Mouse (Mus musculus): Measurements from ENCODE around the gene Rasgef1b. TPM values are rescaled to one million over a fixed set of nuclear protein-coding genes. Genes with fewer than 3 reads are reported as not detected.
A peak's percentile ranks its signal among the peaks of the same experiment; 100 is the strongest.

The Rasgef1b gene
- polyA plus RNA-seq, 1 experiment from 2014 or later = 39.7 TPM

DNA sequence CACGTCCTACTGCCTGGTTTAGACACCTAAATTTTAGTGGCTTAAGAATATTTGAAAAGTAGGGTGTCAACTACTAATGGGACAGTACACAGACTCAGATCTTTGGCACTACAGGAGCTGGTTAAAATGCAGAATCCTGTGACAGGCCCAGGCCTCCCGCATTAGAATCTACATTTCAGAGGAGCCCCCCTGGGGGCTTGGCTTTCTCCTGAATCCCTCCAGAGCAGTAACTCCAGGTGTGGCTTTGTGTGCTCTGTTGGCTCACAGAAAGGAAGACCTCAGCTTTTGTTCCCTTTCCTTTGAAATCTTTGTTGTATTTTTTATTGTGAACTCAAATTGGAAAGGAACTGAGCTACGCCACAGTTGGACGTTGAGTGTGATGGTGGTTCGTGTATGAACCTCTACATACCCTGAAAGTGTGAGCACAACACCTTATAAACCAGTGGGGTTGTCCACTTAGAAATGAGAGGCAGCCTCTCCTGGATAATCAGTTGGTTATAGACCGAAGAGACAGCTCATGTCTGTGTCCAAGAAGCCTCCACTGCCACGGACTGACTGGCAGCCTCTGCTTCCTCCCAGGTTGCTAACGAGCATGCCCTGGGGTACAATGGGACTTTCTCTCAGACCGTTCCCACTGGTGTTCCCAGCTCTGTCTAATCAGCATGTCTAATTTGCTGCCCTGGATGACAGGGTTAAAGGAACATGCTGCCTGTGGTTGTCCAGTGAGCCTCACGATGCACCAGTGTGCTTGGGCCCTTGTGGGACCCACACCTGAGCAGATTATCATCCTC, 9.3 kb upstream of the Rasgef1b start:
- Histone ChIP-seq H3K4me3 (no peak overlapping the region), H3K27ac (no peak overlapping the region), H3K4me2 (replicated peaks) (no peak overlapping the region), H3K9me3 (no peaks in the 10 kb centered on the region), H3K27me3 (replicated peaks) (no peaks in the 10 kb centered on the region), H3K36me3 (no peaks in the 10 kb centered on the region), H3K9ac (no peak overlapping the region), H3K4me1 (peaks cover 19% of the 10 kb centered on the region)
- peak; percentile 60; the same call in 1 of the 2 replicates for ATAC-seq (ENCODE audit: low FRiP score, low read depth)
- WGBS = 13% methylated on average over 10 of the region's 10 CpGs

DNA sequence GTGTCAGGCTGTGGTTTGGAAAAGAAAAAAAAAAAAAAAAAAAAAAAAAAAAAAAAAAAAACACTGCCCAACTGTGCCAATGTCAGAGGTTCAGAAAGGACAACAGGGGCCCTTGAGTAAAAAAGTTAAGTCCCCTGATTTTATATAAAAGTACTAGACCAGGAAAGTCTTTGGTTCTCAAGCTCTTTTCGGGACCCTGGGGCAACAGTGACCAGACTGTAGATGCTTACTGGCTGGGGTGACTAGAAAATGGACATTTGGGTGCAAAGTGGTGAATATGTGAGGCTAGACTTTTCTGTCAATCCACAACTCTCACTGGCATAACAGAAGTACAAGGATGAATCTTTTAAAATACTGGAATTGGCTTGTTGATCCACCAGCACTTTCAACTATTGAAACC, 1.1 kb upstream of the Rasgef1b start:
- H3K27me3 ChIP-seq (replicated peaks) = peaks cover 11% of the 10 kb centered on the region
- no peak for ATAC-seq (ENCODE audit: low FRiP score, low read depth)
- H3K36me3 ChIP-seq = no peaks in the 10 kb centered on the region
- H3K4me3 ChIP-seq = no peak overlapping the region
- H3K9me3 ChIP-seq = no peaks in the 10 kb centered on the region
- no peak overlapping the region for H3K9ac ChIP-seq
- no peak overlapping the region for H3K4me2 ChIP-seq (replicated peaks)
- WGBS = 73% methylated on average over 1 of the region's 1 CpGs
- H3K4me1 ChIP-seq = peaks cover 16% of the 10 kb centered on the region
- no peak overlapping the region for H3K27ac ChIP-seq

DNA sequence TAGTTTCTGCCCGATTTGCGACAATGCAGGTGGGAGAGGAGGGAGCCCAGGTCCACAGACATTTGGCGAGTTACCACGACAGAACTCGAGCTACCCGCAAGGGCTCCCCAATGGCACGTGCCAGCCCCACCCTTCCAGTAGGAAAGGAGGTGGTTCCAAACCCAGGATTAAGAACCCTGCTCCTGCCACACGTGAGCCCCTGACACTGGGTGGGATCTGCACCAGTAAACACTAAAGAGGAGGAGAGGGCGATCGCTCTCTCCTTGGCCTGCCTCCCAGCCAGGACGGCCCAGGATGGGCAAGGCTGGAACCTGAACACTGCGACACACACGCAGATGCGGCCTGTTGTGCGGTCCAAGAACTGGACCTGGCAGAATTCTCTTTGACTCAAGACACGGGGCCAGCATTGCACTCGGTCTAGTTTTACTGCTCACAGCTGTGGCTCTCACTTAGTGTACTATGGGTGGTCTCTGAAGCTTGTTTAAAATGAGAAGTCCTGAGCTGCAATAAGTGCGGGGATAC, 557 bp upstream of the Rasgef1b start:
- Histone ChIP-seq H3K9ac (peak overlapping the region; percentile 71; the same call in 1 of the 2 replicates), H3K36me3 (no peaks in the 10 kb centered on the region), H3K4me2 (replicated peaks) (peak overlapping the region; percentile 97), H3K27me3 (replicated peaks) (peaks cover 11% of the 10 kb centered on the region), H3K9me3 (no peaks in the 10 kb centered on the region), H3K27ac (no peak overlapping the region), H3K4me1 (peaks cover 16% of the 10 kb centered on the region), H3K4me3 (peak overlapping the region; percentile 65)
- under 1% methylated on average over 18 of the region's 18 CpGs for WGBS
- ATAC-seq (ENCODE audit: low FRiP score, low read depth) = peak; percentile 59

DNA sequence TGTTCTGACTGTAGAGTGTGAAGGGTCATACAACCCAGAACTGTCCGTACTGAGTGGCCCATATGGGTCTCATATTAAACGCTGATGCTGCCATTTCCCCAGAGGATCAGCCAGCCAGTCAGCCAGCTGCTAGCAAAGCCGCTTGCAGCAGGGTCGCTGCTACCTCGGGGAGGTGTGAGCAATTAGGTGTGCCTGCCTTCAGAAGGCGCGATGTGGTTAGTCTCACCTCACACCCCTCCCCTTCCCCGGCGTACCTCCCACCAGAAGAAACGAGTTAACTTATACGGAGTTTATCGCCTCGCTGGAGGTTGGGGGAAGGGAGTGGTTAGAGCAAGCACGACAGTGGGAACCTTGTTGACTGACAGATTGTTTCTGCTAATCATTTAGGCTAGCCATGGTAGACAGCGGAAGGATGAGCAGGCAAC, 826 bp downstream of the Rasgef1b start:
- 0 out of 2 replicates have a peak overlapping the region, but pooled peaks have one; percentile 21 for H3K9ac ChIP-seq
- no peak for ATAC-seq (ENCODE audit: low FRiP score, low read depth)
- 0% methylated on average over 15 of the region's 15 CpGs for WGBS
- peak overlapping the region; percentile 65 for H3K4me3 ChIP-seq
- H3K27ac ChIP-seq = no peak overlapping the region
- H3K36me3 ChIP-seq = no peaks in the 10 kb centered on the region
- H3K4me2 ChIP-seq (replicated peaks) = peak overlapping the region; percentile 97
- no peaks in the 10 kb centered on the region for H3K9me3 ChIP-seq
- peaks cover 16% of the 10 kb centered on the region for H3K4me1 ChIP-seq
- H3K27me3 ChIP-seq (replicated peaks) = peaks cover 11% of the 10 kb centered on the region

DNA sequence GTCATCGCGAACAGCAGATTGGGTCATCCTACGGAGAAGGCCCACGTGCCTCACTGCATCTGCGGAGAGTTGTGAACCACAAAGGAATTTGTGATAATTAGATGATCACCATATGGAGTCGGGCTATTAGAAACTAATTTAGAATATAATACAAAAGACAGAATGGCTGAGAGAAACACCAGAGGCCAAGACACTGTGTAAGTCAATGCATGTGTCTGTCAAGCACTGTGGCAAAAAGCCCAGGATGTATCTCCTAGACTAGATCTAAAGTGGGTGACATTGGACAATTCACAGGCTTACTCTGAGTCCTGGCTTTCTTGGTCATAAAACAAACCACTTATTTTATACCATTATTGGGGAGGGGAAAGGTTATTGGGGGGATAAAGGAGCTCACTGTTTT, 4.9 kb downstream of the Rasgef1b start:
- Histone ChIP-seq H3K27me3 (replicated peaks) (peaks cover 11% of the 10 kb centered on the region), H3K27ac (no peak overlapping the region), H3K36me3 (no peaks in the 10 kb centered on the region), H3K9ac (no peak overlapping the region), H3K4me3 (no peak overlapping the region), H3K9me3 (no peaks in the 10 kb centered on the region), H3K4me2 (replicated peaks) (no peak overlapping the region), H3K4me1 (peaks cover 22% of the 10 kb centered on the region)
- ATAC-seq (ENCODE audit: low FRiP score, low read depth) = no peak
- 73% methylated on average over 6 of the region's 6 CpGs for WGBS

DNA sequence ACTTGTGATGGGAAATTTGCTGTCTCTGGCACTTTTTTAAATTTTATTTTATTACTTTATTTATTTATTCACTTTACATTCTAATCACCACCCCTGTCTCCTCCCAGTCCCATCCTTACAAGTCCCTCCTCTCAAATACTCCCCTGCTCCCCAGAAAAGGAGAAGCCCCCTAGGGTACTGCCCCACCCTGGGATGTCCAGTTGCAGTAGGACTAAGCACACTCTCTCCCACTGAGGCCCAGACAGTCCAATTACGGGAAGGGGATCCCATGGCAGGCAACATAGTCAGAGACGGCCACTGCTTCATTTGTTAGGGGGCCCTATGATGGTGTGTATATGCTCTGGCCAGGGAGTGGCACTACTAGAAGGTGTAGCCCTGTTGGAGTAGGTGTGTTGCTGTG, 6.6 kb downstream of the Rasgef1b start:
- Histone ChIP-seq H3K27me3 (replicated peaks) (0 out of 2 replicates have a peak, but pooled peaks cover 3% of the 10 kb centered on the region), H3K4me1 (peaks cover 15% of the 10 kb centered on the region), H3K9ac (no peak overlapping the region), H3K4me3 (no peak overlapping the region), H3K9me3 (no peaks in the 10 kb centered on the region), H3K4me2 (replicated peaks) (no peak overlapping the region), H3K36me3 (no peaks in the 10 kb centered on the region), H3K27ac (no peak overlapping the region)
- 80% methylated on average over 2 of the region's 2 CpGs for WGBS
- ATAC-seq (ENCODE audit: low FRiP score, low read depth) = no peak

DNA sequence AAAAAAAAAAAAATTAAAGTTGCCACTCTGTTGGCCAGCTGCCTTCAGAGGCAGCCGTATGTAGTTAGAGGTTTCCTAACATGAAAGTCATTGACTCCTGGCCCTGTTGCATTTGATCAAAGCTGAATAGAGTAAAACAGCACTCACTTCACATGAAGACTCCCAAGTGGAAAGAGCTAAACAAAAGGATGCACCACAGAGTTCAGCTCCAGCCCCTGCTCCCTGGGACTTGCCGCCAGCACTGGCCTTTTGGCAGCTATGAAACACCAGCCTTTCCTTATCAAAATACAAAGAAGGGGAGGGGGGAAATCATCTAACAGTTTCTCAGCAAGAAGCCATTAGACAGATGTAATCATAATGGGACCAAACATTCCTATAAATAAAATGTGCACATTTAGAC, 8.3 kb downstream of the Rasgef1b start:
- no peaks in the 10 kb centered on the region for H3K27me3 ChIP-seq (replicated peaks)
- H3K4me1 ChIP-seq = peaks cover 16% of the 10 kb centered on the region
- H3K36me3 ChIP-seq = no peaks in the 10 kb centered on the region
- H3K9ac ChIP-seq = no peak overlapping the region
- no peak overlapping the region for H3K4me2 ChIP-seq (replicated peaks)
- H3K4me3 ChIP-seq = no peak overlapping the region
- 46% methylated on average over 2 of the region's 2 CpGs for WGBS
- H3K27ac ChIP-seq = no peak overlapping the region
- no peak for ATAC-seq (ENCODE audit: low FRiP score, low read depth)
- H3K9me3 ChIP-seq = no peaks in the 10 kb centered on the region

DNA sequence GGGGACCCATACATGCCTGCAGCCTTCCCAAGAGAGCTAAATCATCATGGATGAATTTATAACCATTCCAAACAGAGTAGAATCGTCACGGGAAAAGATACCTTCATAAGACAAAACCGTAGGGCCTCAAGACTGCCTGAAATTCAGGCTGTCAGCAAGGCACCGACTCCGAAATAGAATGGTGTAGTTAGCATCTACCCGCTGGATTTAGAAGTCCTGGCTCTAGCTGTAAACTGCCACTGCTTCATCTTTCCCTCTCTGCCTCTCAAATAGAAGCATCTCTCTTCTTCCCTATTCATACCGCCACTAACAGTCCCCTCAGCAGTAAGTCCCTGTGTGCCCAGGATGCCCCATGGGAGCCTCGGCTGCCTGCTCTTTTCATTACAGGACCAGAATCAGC, 10.9 kb downstream of the Rasgef1b start:
- Histone ChIP-seq H3K27me3 (replicated peaks) (no peaks in the 10 kb centered on the region), H3K4me1 (peaks cover 29% of the 10 kb centered on the region), H3K9ac (no peak overlapping the region), H3K9me3 (no peaks in the 10 kb centered on the region), H3K27ac (no peak overlapping the region), H3K4me3 (no peak overlapping the region), H3K4me2 (replicated peaks) (no peak overlapping the region), H3K36me3 (no peaks in the 10 kb centered on the region)
- no peak for ATAC-seq (ENCODE audit: low FRiP score, low read depth)
- 68% methylated on average over 8 of the region's 8 CpGs for WGBS

DNA sequence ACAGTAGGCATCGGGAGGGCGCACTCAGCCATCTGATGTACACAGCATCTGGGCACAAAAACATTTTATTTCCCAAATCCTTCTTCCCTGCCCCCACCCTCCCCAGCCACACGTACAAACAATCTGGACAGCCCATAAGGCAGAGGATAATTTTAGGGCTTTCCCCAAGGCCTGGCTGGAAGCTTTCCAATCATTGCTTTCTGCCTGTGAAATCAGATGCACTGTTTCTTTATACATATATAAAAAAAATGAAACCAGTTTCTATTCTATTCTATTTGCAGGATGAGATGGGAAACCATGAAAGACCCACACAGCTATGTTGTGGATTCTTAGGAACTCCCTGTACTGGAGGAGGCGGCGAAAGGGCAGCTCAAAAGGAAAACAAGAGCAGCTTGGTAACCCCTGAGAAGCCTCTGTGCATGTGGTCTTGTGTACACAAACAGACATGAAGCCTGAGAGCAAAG, 13.6 kb downstream of the Rasgef1b start:
- H3K36me3 ChIP-seq = no peaks in the 10 kb centered on the region
- no peak overlapping the region; the same call in 1 of the 2 replicates for H3K4me2 ChIP-seq (replicated peaks)
- H3K9ac ChIP-seq = no peak overlapping the region
- no peak for ATAC-seq (ENCODE audit: low FRiP score, low read depth)
- no peaks in the 10 kb centered on the region for H3K9me3 ChIP-seq
- peaks cover 17% of the 10 kb centered on the region for H3K4me1 ChIP-seq
- no peaks in the 10 kb centered on the region for H3K27me3 ChIP-seq (replicated peaks)
- WGBS = 55% methylated on average over 5 of the region's 5 CpGs
- H3K4me3 ChIP-seq = no peak overlapping the region
- 0 out of 2 replicates have a peak overlapping the region, but pooled peaks have one; percentile 5 for H3K27ac ChIP-seq

DNA sequence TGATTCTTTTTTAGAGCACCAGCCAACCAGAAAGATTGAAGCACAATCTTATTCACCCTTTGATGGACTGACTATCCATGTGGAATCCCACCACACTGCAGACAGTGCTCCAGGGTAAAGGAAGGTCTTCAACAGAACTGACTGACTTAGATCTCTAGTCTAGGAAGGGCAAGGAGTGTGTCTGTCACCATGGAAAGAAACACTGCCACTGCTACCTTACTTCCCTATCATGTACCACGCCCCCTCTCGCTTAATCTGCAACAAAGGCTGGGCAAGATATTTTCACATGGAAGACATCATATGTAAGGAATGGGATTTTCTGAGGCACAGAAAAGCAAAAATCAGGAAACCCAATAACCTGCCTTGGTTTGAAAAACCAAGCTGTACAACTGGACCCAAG, 16.9 kb downstream of the Rasgef1b start:
- Histone ChIP-seq H3K27me3 (replicated peaks) (no peaks in the 10 kb centered on the region), H3K4me1 (peaks cover 14% of the 10 kb centered on the region), H3K27ac (no peak overlapping the region), H3K9me3 (no peaks in the 10 kb centered on the region), H3K36me3 (no peaks in the 10 kb centered on the region), H3K9ac (no peak overlapping the region), H3K4me2 (replicated peaks) (no peak overlapping the region), H3K4me3 (no peak overlapping the region)
- no peak for ATAC-seq (ENCODE audit: low FRiP score, low read depth)
- WGBS = 97% methylated on average over 2 of the region's 2 CpGs

DNA sequence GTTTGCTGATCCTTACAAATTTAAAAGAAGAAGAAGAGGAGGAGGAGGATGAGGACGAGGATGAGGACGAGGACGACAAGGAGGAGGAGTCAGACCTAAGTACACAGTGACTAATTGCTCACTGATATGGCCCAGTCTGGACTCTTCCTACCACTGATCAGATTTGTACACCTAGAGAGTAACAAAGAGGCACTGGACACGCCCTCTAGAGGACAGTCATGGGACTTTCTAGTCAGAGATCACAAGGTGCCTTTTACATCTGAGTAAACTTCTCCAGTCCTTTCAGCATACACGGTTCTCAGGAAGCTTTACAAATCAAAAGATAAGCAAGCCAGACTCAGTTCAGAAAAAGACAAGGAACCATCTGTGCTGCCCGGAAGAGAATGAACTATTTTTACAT, 20.2 kb downstream of the Rasgef1b start:
- Histone ChIP-seq H3K4me3 (no peak overlapping the region), H3K9ac (no peak overlapping the region), H3K27me3 (replicated peaks) (no peaks in the 10 kb centered on the region), H3K4me1 (0 out of 2 replicates have a peak, but pooled peaks cover 2% of the 10 kb centered on the region), H3K4me2 (replicated peaks) (no peak overlapping the region), H3K9me3 (no peaks in the 10 kb centered on the region), H3K27ac (no peak overlapping the region), H3K36me3 (no peaks in the 10 kb centered on the region)
- WGBS = 43% methylated on average over 6 of the region's 6 CpGs
- ATAC-seq (ENCODE audit: low FRiP score, low read depth) = no peak

DNA sequence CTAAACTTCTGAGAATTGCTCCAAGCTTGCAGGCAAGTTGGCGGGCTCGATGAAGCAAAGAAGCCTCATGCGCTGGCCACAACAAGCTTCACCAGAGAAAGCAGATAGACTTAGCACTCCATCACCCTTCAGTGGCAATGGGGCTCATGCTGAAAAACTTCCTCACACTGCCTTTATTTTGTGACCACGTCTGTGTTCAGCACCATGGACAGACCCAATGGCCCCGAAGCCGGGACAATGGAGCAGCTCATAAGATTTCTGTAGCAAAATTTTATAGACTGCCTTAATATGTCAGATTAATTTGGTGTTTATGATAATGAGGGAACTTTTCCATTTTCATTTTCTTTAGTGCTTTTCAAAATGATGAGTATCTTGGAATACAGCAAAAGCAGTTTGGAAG, 21.6 kb downstream of the Rasgef1b start:
- no peak for ATAC-seq (ENCODE audit: low FRiP score, low read depth)
- H3K27ac ChIP-seq = no peak overlapping the region
- 42% methylated on average over 6 of the region's 6 CpGs for WGBS

More for the DNA sequence above, 21.6 kb downstream of the Rasgef1b start:
- Histone ChIP-seq H3K36me3 (no peaks in the 10 kb centered on the region), H3K9ac (no peak overlapping the region), H3K4me1 (no peaks in the 10 kb centered on the region), H3K27me3 (replicated peaks) (no peaks in the 10 kb centered on the region), H3K4me3 (no peak overlapping the region), H3K9me3 (no peaks in the 10 kb centered on the region), H3K4me2 (replicated peaks) (no peak overlapping the region)

All from neural tube, embryonic 12.5 days (tissue).